Comparison of ENCODE assay signal across 8 mouse cellular contexts in the genomic region with DNA sequence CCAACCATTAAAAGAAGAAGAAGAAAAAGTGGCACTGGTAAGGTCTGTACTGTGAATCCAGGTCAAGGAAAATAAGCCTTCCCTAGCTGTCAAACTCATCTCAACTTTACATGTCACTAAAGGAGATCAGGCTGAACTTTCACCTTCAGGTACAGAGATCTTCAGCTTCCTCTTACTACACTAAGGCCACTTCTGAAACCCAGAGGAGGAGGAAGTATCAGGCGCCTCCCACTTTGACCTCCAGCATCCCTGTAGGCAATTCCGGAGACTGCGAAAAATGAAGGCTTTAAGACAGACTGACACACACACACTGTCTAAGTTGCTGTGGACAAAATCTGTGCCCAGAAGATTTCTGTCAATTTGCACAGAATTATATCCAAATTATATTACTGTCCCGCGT. TPM values are rescaled to one million over a fixed set of nuclear protein-coding genes. Genes with fewer than 3 reads are reported as not detected.
DNase-seq lines count a peak whose midpoint lies in the region; ATAC-seq and TF ChIP-seq lines count a peak whose summit lies in the region.

No protein-coding gene starts in this region.

- no peaks in the 10 kb centered on the region for H3K36me3 ChIP-seq in forebrain, postnatal 0 days (ENCODE audit: insufficient read depth)
- no peaks in the 10 kb centered on the region for H3K36me3 ChIP-seq in intestine, embryonic 16.5 days (ENCODE audit: control insufficient read depth, insufficient read depth, low read length)
- no peaks in the 10 kb centered on the region for H3K36me3 ChIP-seq in liver, postnatal 0 days (replicated peaks; ENCODE audit: insufficient read depth, low read length)
- no peaks in the 10 kb centered on the region for H3K36me3 ChIP-seq in neural tube, embryonic 14.5 days (ENCODE audit: control insufficient read depth, insufficient read depth, low read length)

- DNase-seq in CD4-positive helper T cell, adult 2 months (ENCODE audit: low read depth, low spot score) = peak; percentile 34
- DNase-seq in adipocyte (ENCODE audit: low spot score) = peak; percentile 59
- no peak for DNase-seq in forebrain, postnatal 0 days
- DNase-seq in liver, postnatal 0 days = peak; percentile 50
- DNase-seq in cerebellum, adult 9-10 months = no peak
- DNase-seq in testis, postnatal 10 days (ENCODE audit: low spot score) = no peak

- WGBS in forebrain, postnatal 0 days = 2% methylated on average over 5 of the region's 5 CpGs
- WGBS in intestine, embryonic 16.5 days = 1% methylated on average over 5 of the region's 5 CpGs
- 2% methylated on average over 5 of the region's 5 CpGs for WGBS in liver, postnatal 0 days (ENCODE audit: insufficient replicate concordance)
- 2% methylated on average over 5 of the region's 5 CpGs for WGBS in neural tube, embryonic 14.5 days

- no peaks in the 10 kb centered on the region for H3K9me3 ChIP-seq in forebrain, postnatal 0 days (ENCODE audit: low read length)
- no peaks in the 10 kb centered on the region for H3K9me3 ChIP-seq in intestine, embryonic 16.5 days (ENCODE audit: control insufficient read depth, low read length)
- H3K9me3 ChIP-seq in liver, postnatal 0 days (ENCODE audit: low read length) = no peaks in the 10 kb centered on the region
- H3K9me3 ChIP-seq in neural tube, embryonic 14.5 days (ENCODE audit: control insufficient read depth, low read length) = no peaks in the 10 kb centered on the region

- peaks cover 11% of the 10 kb centered on the region for H3K4me1 ChIP-seq in forebrain, postnatal 0 days (ENCODE audit: insufficient read depth)
- no peaks in the 10 kb centered on the region for H3K4me1 ChIP-seq in intestine, embryonic 16.5 days (ENCODE audit: control insufficient read depth, insufficient read depth, low read length)
- peaks cover 3% of the 10 kb centered on the region; the same call in 1 of the 2 replicates for H3K4me1 ChIP-seq in liver, postnatal 0 days (ENCODE audit: insufficient read depth)
- H3K4me1 ChIP-seq in neural tube, embryonic 14.5 days (ENCODE audit: control insufficient read depth, insufficient read depth, low read length) = peaks cover 10% of the 10 kb centered on the region; the same call in 1 of the 2 replicates

- H3K4me3 ChIP-seq in forebrain, postnatal 0 days (ENCODE audit: low read depth, low read length) = peak overlapping the region; percentile 93
- H3K4me3 ChIP-seq in intestine, embryonic 16.5 days (ENCODE audit: low read length) = peak overlapping the region; percentile 89
- H3K4me3 ChIP-seq in liver, postnatal 0 days (ENCODE audit: low read depth, low read length) = peak overlapping the region; percentile 80
- peak overlapping the region; percentile 94 for H3K4me3 ChIP-seq in neural tube, embryonic 14.5 days (ENCODE audit: low read depth, low read length)

- TF ChIP-seq EP300 in liver, postnatal 0 days (IDR thresholded peaks at IDR 0.05; ENCODE audit: low read depth) = no peak

- H3K4me2 ChIP-seq in forebrain, postnatal 0 days (ENCODE audit: low read depth) = peak overlapping the region; percentile 81
- peak overlapping the region; percentile 53 for H3K4me2 ChIP-seq in intestine, embryonic 16.5 days (ENCODE audit: low read depth, low read length)
- peak overlapping the region; percentile 71 for H3K4me2 ChIP-seq in liver, postnatal 0 days (ENCODE audit: low read depth, low read length)
- peak overlapping the region; percentile 69 for H3K4me2 ChIP-seq in neural tube, embryonic 14.5 days (ENCODE audit: low read depth, low read length)

- peak overlapping the region; percentile 87 for H3K9ac ChIP-seq in forebrain, postnatal 0 days
- H3K9ac ChIP-seq in intestine, embryonic 16.5 days (ENCODE audit: low read depth, low read length) = peak overlapping the region; percentile 92
- peak overlapping the region; percentile 84 for H3K9ac ChIP-seq in liver, postnatal 0 days (replicated peaks)
- peak overlapping the region; percentile 88 for H3K9ac ChIP-seq in neural tube, embryonic 14.5 days (replicated peaks; ENCODE audit: low read depth, low read length)

- H3K27ac ChIP-seq in forebrain, postnatal 0 days (ENCODE audit: low read depth, low read length) = peak overlapping the region; percentile 88; the same call in 1 of the 2 replicates
- H3K27ac ChIP-seq in intestine, embryonic 16.5 days (ENCODE audit: low read length) = peak overlapping the region; percentile 87
- H3K27ac ChIP-seq in liver, postnatal 0 days (ENCODE audit: low read depth) = peak overlapping the region; percentile 93
- peak overlapping the region; percentile 85; the same call in 1 of the 2 replicates for H3K27ac ChIP-seq in neural tube, embryonic 14.5 days (ENCODE audit: low read depth, low read length)

- H3K27me3 ChIP-seq in forebrain, postnatal 0 days (ENCODE audit: insufficient read depth, low read length) = no peaks in the 10 kb centered on the region
- no peaks in the 10 kb centered on the region for H3K27me3 ChIP-seq in intestine, embryonic 16.5 days (replicated peaks; ENCODE audit: control insufficient read depth, insufficient read depth, low read length)
- no peaks in the 10 kb centered on the region for H3K27me3 ChIP-seq in liver, postnatal 0 days (ENCODE audit: insufficient read depth, low read length)
- no peaks in the 10 kb centered on the region for H3K27me3 ChIP-seq in neural tube, embryonic 14.5 days (ENCODE audit: control insufficient read depth, insufficient read depth, low read length)

- no peak for TF ChIP-seq CTCF in forebrain, postnatal 0 days (IDR thresholded peaks at IDR 0.05; ENCODE audit: low read depth)
- TF ChIP-seq CTCF in liver, postnatal 0 days (IDR thresholded peaks at IDR 0.05; ENCODE audit: low read depth) = no peak

- no peak for ATAC-seq in forebrain, postnatal 0 days
- peak; percentile 67 for ATAC-seq in intestine, embryonic 16.5 days
- peak; percentile 16 for ATAC-seq in liver, postnatal 0 days
- ATAC-seq in neural tube, embryonic 14.5 days (ENCODE audit: low read depth) = no peak

RNA-seq across cellular contexts. Expression of a gene that starts 0.8 kb away (rescaled TPM):
- total RNA-seq in forebrain, postnatal 0 days (2014; rRNA removed) = 28.2 and 38.0 TPM in 2 replicates
- polyA plus RNA-seq in forebrain, postnatal 0 days (2015; fragmentation: Nextera tagmentation; extraction: Ambion mirVana) = 13.7 and 18.4 TPM in 2 replicates
- 44.3 and 44.5 TPM in 2 replicates for polyA plus RNA-seq in intestine, embryonic 16.5 days (2015; fragmentation: Nextera tagmentation; extraction: Ambion mirVana)
- polyA plus RNA-seq in liver, postnatal 0 days (2015; fragmentation: Nextera tagmentation; extraction: Ambion mirVana) = 25.4 and 27.0 TPM in 2 replicates
- polyA plus RNA-seq in neural tube, embryonic 14.5 days (2014; fragmentation: Nextera tagmentation; extraction: Ambion mirVana) = 33.4 and 33.7 TPM in 2 replicates

RNA-seq across cellular contexts. Expression of a gene that starts 25.9 kb away (rescaled TPM):
- total RNA-seq in forebrain, postnatal 0 days (2014; rRNA removed) = not detected in 2 replicates
- not detected in 2 replicates for polyA plus RNA-seq in forebrain, postnatal 0 days (2015; fragmentation: Nextera tagmentation; extraction: Ambion mirVana)
- polyA plus RNA-seq in intestine, embryonic 16.5 days (2015; fragmentation: Nextera tagmentation; extraction: Ambion mirVana) = not detected in 2 replicates
- not detected in 2 replicates for polyA plus RNA-seq in liver, postnatal 0 days (2015; fragmentation: Nextera tagmentation; extraction: Ambion mirVana)
- polyA plus RNA-seq in neural tube, embryonic 14.5 days (2014; fragmentation: Nextera tagmentation; extraction: Ambion mirVana) = not detected in 2 replicates

RNA-seq across cellular contexts. Expression of a gene that starts 38.1 kb away (rescaled TPM):
- not detected in 2 replicates for total RNA-seq in forebrain, postnatal 0 days (2014; rRNA removed)
- not detected in 2 replicates for polyA plus RNA-seq in forebrain, postnatal 0 days (2015; fragmentation: Nextera tagmentation; extraction: Ambion mirVana)
- not detected in 2 replicates for polyA plus RNA-seq in intestine, embryonic 16.5 days (2015; fragmentation: Nextera tagmentation; extraction: Ambion mirVana)
- not detected in 2 replicates for polyA plus RNA-seq in liver, postnatal 0 days (2015; fragmentation: Nextera tagmentation; extraction: Ambion mirVana)
- polyA plus RNA-seq in neural tube, embryonic 14.5 days (2014; fragmentation: Nextera tagmentation; extraction: Ambion mirVana) = not detected in 2 replicates

RNA-seq across cellular contexts. Expression of a gene that starts 59.4 kb away (rescaled TPM):
- total RNA-seq in forebrain, postnatal 0 days (2014; rRNA removed) = not detected in 2 replicates
- not detected in 2 replicates for polyA plus RNA-seq in forebrain, postnatal 0 days (2015; fragmentation: Nextera tagmentation; extraction: Ambion mirVana)
- polyA plus RNA-seq in intestine, embryonic 16.5 days (2015; fragmentation: Nextera tagmentation; extraction: Ambion mirVana) = not detected in 2 replicates
- polyA plus RNA-seq in liver, postnatal 0 days (2015; fragmentation: Nextera tagmentation; extraction: Ambion mirVana) = not detected in 2 replicates
- not detected in 2 replicates for polyA plus RNA-seq in neural tube, embryonic 14.5 days (2014; fragmentation: Nextera tagmentation; extraction: Ambion mirVana)

Comparison
In these comparisons a context has a peak if more than half of its experiments do, and no peak if none do; other contexts are left out.
1. DNase-seq: peak in CD4-positive helper T cell, adult 2 months (single experiment), adipocyte (single experiment) and liver, postnatal 0 days (single experiment); none in forebrain, postnatal 0 days (single experiment), cerebellum, adult 9-10 months (single experiment) and testis, postnatal 10 days (single experiment).
2. ATAC-seq: peak in intestine, embryonic 16.5 days (single experiment) and liver, postnatal 0 days (single experiment); none in forebrain, postnatal 0 days (single experiment) and neural tube, embryonic 14.5 days (single experiment).
3. Peak in every context shown above with its lines, with median percentiles within 50 percentile points of each other: H3K27ac ChIP-seq, H3K4me2 ChIP-seq, H3K4me3 ChIP-seq and H3K9ac ChIP-seq.